Mouse (Mus musculus): ENCODE results near the gene Klhdc8b.

DNA sequence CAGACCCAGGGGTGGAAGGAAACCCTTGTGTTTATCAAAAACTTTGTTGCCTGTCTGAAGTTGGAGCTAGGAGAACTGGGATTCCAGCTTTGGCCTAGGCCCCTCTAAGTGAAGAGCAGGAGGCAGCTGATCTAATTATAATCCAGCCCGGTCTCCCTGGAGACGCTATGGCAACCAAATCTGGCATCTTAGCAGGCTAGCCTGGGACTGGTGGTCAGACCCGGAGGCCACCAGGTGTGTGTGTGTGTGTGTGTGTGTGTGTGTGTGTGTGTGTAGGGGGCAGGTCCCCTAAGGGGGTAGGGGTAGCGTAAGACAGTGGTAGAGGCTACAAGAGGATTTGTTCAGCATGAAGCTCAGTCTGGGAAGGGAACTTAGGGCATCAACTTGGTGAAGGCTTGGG lies 11.5 kb downstream of the Klhdc8b start:
- TF ChIP-seq MYOG (IDR thresholded peaks at IDR 0.05; ENCODE audit: control insufficient read depth, extremely low read depth, insufficient read length) (no peak), CTCF (IDR thresholded peaks at IDR 0.05; ENCODE audit: control insufficient read depth, insufficient read depth, insufficient read length) (no peak), USF1 (IDR thresholded peaks at IDR 0.05; ENCODE audit: low read depth) (no peak), MAX (IDR thresholded peaks at IDR 0.05) (no peak), CEBPB (IDR thresholded peaks at IDR 0.05; ENCODE audit: low read depth) (no peak)

Measured in C2C12 (cell line).